ENCODE assay signal across 15 mouse cellular contexts in the genomic region with DNA sequence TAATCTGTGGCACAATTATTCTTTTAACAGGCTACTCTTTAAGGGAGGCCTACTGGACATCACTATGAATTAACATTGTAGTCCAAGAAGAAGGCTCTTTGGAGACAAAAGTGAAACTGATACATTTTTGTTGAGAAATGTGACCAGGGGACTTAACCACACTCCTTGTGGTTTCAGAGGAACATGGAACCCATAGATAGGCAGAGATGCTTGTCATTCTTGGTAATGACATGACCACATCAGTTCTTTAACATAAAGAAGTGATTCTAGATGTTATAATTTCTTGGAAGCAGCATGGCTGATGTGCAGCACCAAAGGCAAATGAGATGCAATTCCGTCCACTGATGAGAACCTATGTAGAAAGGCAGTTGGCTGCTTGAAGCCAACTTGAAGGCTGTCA.
"Had no signal": no experiment of that assay in that cellular context is flagged by ENCODE, and none has a peak within 500 bp of the region (broad histone marks: within the 10 kb centered on the region; RNA-seq: fewer than 3 reads in every experiment).

No protein-coding gene starts in this region.

- H3K36me3 ChIP-seq: intestine, embryonic 15.5 days; limb, embryonic 13.5 days; midbrain, embryonic 13.5 days had no signal

- H3K9me3 ChIP-seq: intestine, embryonic 15.5 days; limb, embryonic 13.5 days; midbrain, embryonic 13.5 days had no signal

- H3K4me1 ChIP-seq: intestine, embryonic 15.5 days had no signal

- H3K4me3 ChIP-seq: intestine, embryonic 15.5 days; layer of hippocampus, adult 2 months; limb, embryonic 13.5 days; midbrain, embryonic 13.5 days; myocyte had no signal

- DNase-seq: kidney, adult 18-20 months; kidney, postnatal 10 days; kidney, postnatal 4 days; left cerebral cortex, postnatal 4 days; lung, adult 18-20 months; lung, postnatal 36 days; right cerebral cortex, postnatal 25 days; thymus, adult 2 months; thymus, postnatal 25 days had no signal

- H3K27me3 ChIP-seq: intestine, embryonic 15.5 days; limb, embryonic 13.5 days; midbrain, embryonic 13.5 days had no signal

- ATAC-seq: intestine, embryonic 15.5 days; midbrain, embryonic 13.5 days had no signal

- H3K27ac ChIP-seq: intestine, embryonic 15.5 days; layer of hippocampus, adult 2 months; limb, embryonic 13.5 days; liver, embryonic 14.5 days; midbrain, embryonic 13.5 days had no signal

- H3K9ac ChIP-seq: intestine, embryonic 15.5 days; limb, embryonic 13.5 days; liver, embryonic 14.5 days; midbrain, embryonic 13.5 days had no signal

- H3K4me2 ChIP-seq: intestine, embryonic 15.5 days; limb, embryonic 13.5 days; midbrain, embryonic 13.5 days had no signal
